Mouse (Mus musculus) layer of hippocampus, postnatal 14 days (tissue): ENCODE measurements around the gene Cyp20a1. TPM values are rescaled to one million over a fixed set of nuclear protein-coding genes. Genes with fewer than 3 reads are reported as not detected.

ENCODE experiments used
- total RNA-seq, 2 experiments: library from RNA; stranded (reverse); gene quantifications; 2 replicates each; pipeline ENCODE4 v1.2.3; 2021

Cyp20a1 gene
- total RNA-seq, 2 experiments from 2014 or later = 12.6 to 12.8 TPM

Other genes starting within 250 kb of the Cyp20a1 start
- 10 to 100 TPM; 25.5 to 27.3 TPM for gene Carf, start 245.1 kb upstream of the Cyp20a1 start, total RNA-seq
- gene Wdr12, start 244.7 kb upstream of the Cyp20a1 start, total RNA-seq = 10 to 100 TPM; 26.2 to 30.5 TPM
- gene Nbeal1, start 162.7 kb upstream of the Cyp20a1 start, total RNA-seq = 10 to 100 TPM; 20.2 to 23.9 TPM
- gene Abi2, start 66.3 kb downstream of the Cyp20a1 start, total RNA-seq = 100 to 1,000 TPM; 361 to 368 TPM
- gene Raph1, start 223.8 kb downstream of the Cyp20a1 start, total RNA-seq = 10 to 100 TPM; 80.2 to 82.9 TPM